Mouse (Mus musculus): Measurements from ENCODE around the gene Tipin.
"Not testable (repeated sequence)": the region's sequence is repeated elsewhere in the genome, so short reads cannot be mapped to it uniquely, and the experiment has no call there.

Tipin gene

DNA sequence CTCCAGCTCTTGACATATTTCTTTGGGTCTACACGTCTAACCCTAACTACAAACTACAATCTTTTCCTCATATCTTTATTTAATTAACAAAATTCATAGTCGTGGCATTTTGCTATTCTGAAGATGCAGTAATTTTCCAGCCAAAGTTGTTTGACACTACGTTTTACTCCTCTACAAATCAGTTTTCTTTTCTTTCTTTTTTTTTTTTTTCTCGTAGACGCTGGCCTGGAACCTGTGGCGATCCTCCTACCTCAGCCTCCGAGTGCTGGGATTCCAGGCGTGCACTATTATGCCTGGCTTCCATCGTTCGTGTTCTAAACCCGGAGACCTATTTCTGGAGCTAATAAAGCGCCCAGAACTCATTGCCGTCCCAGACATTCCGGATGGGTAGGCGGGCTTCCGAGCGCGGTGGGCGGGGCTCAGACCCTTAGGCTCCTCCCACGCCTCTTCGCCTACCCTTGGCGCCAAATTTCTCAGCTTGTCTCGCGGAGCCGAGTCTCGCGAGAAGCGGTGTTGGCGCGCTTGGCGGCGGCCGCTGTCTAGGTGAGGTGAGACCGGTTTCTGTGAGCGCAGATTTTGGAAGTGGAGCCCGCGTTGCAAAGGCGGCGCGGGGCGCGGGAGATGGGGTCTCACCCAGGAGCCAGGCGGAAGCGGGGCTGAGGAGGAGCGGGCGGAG, at the start of gene Tipin:
Gene Tipin (plus strand): TSS at position 477 of the 676 bp plus-strand sequence.
- DNase-seq (ENCODE audit: low spot score): peak; percentile 97

DNA sequence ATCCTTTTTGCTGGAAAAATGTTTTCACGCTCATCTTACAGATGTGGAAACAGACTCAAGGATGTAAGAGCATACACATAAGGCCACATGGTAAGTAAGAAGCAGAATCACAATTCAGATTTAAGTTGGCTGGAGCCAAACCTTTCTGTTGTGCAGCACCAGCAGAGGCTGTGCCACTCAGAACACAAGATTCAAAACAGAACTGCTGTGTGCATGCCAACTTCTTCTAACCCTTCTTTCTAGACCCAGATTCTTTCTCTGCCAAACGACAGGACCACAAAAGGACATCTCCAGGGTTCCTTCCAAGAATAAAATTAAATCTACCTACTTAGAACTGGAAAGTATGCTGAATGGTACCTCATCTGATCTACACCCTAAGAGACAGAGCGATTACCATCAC, 49.7 kb upstream of the Tipin start:
- DNase-seq (ENCODE audit: low spot score): no peak

DNA sequence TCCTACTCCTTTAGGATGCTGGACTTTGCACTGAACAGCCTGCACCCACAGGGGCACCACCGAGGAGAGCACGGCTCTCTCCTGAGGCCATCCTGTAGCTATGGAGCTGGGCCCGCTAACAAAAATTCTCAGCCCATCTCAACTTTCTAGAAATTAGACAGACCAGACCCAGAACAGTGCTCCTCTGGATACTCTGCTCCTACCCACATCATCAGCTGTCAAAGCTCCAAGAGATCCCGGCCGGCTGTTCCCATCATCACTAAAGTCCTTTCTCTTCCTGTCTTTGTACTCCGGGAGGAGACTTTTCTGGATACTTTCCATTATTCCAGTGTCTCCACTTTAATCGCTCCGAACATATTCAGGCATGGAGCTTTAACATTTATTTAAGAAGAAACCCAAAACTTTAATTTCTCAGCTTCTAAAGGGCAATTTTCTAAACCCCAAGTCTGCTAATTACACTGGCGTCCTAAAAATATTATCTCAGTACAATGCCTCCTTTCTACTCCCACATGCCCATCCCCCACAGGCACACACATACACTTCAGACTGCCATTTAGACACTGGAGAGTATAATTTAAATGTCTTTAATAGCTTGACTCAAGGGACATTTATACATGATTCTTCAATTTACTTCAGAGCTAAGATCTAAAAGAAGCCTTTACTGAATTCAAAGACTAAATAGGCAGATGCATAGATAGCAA, 49.0 kb upstream of the Tipin start:
- DNase-seq (ENCODE audit: low spot score): peak; percentile 48

GRCm38 (mm10) chr9:64233656-64234055, 47.7 kb upstream of the Tipin start:
- peak; percentile 75 for DNase-seq (ENCODE audit: low spot score)

DNA sequence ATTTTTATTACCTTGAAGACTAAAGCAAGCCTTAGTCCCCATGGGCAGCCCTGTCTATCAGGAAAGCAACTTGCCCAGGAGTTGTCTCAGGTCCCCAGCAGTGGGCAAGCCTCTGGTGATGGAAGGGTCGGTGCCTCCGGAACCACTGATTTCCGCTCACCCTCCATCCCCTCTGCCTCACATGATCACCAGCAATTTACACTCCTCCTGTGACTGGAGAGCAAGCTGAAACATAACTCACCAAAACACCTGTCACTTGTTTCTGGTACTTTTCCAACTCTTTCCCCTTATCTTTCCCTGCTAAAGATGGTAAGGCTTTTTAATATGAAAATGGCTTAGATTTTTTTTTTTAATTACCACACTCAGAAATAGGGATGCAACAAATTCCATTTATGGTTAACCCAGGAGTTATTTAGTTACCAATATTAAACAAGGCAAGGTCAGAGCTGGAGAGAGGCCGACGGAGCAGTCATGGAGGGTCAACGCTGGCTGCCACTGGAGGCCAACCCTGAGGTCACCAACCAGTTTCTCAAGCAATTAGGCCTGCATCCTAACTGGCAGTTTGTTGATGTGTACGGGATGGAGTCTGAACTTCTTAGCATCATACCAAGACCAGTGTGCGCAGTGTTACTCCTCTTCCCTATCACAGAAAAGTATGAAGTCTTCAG, 46.5 kb upstream of the Tipin start, which contains the start of gene Uchl4:
Gene Uchl4 (plus strand): TSS at position 434 of the 668 bp plus-strand sequence.
- no peak for DNase-seq (ENCODE audit: low spot score)

GRCm38 (mm10) chr9:64236056-64236455, 45.3 kb upstream of the Tipin start:
- no peak for DNase-seq (ENCODE audit: low spot score)

GRCm38 (mm10) chr9:64240116-64240515, 41.3 kb upstream of the Tipin start:
- DNase-seq (ENCODE audit: low spot score): no peak

- DNase-seq (ENCODE audit: low spot score): peak; percentile 78
Measured at GRCm38 (mm10) chr9:64240681-64241080, 40.7 kb upstream of the Tipin start.

DNA sequence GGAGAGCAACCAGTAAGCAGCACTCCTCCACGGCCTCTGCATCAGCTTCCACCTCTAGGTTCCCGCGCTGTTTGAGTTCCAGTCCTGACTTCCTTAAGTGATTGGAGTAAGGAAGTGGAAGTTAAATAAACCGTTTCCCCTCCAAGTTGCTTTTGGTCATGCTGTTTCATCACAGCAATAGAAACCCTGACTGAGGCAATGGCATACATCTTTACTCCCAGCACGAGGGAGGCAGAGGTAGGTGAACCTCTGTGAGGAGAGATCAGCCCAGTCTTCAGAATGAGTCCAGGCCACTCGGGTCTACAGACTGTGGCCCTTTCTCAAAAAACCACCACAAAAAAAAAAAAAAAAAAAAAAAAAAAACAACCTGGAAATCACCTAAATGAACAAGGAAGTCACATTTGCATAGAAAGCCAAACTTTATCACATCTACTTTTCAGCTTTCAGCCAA, 39.0 kb upstream of the Tipin start:
- DNase-seq (ENCODE audit: low spot score): no peak

- DNase-seq (ENCODE audit: low spot score): no peak
Measured at GRCm38 (mm10) chr9:64249371-64249770, 32.0 kb upstream of the Tipin start.

DNA sequence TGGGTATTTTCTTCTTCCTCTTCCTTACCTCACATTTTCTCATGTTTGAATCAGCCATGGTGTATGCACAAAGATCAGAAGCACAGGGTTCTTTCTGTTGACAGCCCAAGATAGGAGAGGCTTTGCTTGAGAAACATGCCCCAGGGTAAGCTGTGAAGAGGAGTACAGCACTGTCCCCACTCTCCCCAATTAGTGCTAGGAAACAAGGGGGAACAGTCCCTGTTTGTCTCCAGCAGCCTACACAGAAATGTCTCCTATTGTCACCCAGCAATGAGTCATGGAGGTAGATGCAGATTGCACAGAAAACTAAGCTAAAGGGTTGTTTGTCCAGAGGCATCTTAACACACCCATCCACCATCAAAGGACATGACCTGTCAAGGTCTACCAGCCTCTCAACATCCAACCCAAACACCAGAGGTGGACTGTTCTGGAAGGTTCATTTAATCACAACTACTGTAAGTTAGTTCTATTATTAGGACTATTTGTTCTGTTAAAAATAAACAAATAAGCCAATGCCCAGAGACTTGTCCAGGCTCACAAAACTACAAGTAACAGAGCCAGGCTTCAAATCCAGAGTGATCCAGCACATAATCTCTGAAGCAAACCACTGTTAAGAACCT, 31.2 kb upstream of the Tipin start:
- DNase-seq (ENCODE audit: low spot score): no peak

DNA sequence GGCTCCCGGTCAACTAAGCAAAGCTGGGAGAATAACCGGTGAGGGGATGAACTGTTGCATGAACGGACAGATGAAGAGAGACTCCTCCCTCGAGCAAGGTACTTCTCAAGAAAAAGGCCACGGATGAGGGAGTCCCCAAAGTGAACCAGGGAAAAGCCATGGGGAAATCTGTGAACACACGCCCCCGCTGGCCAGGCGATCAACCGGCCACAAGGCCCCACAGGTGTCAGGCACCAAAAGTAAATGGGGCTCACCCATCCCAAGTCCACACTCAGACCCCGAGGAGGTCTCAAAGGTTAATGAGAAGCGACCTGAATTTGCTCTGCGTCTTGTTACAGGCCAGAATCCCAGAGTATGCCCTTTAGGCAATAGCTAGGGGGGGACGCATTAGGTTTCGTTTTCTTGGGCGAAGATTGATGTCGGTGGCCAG, 28.8 kb upstream of the Tipin start:
- peak; percentile 63 for DNase-seq (ENCODE audit: low spot score)

DNA sequence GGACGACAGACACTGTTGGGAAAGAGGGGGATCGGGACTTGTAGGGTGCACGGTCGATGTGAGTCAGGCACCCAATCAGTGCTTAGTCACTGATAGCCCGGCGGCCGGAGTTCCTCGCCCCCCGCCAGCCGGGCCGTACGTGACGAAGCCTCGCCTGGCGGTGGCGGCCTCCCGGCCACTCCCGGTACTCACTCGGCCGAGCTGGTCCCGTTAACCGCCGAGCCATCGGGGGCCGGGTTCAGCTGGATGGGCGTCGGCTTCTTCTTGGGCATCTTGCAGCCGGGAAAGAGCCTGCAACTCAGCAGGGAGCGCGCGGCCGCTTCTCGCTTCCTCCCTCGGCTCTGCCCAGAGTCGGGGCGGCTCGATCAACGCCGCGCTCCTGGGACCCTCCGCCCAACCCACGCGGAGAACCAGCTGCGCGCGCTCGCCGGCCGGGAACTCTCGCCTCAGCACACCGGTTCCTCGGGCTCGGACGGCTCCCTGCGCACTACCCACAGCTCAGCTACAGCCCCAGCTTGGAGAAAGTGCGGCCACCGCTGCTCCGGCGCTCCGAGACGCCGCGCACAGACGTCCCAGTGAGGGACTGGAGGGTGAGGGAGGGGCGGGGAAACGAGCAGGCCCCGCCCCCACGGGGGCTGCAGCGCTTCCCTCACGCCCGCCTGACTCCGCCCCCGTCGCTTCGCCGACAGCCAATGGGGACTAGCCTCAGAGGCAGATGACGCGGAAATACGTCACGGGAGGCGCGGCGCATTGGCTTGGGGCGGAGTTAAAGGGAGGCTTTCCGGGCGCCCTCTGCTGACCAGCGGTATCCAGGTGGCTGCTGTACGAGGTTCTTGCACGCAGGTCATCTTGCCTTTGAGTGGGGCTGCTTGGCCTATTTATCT, 28.1 kb upstream of the Tipin start, which contains the start of gene Map2k1:
Gene Map2k1 (minus strand): TSS at position 611 of the 884 bp plus-strand sequence.
- DNase-seq (ENCODE audit: low spot score): peak; percentile 100

DNA sequence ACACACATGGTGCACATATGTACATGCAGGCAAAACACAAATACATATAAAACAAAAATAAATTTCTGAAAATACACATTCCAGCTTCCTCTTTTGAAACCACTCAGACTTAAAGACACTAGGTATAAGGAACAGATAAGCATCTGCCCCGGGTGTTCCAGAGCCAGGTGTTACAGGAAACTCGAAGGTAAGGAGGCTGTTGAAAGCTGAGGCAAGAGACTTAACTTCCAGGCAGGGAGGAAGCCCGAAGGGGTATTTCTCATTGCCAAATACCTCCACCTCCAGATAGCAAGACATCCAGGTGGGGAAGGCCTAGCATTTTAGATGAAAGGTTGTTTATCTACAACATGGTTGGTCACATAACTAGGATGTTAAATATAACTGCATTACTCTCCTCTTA, 26.0 kb upstream of the Tipin start:
- DNase-seq (ENCODE audit: low spot score): no peak

DNA sequence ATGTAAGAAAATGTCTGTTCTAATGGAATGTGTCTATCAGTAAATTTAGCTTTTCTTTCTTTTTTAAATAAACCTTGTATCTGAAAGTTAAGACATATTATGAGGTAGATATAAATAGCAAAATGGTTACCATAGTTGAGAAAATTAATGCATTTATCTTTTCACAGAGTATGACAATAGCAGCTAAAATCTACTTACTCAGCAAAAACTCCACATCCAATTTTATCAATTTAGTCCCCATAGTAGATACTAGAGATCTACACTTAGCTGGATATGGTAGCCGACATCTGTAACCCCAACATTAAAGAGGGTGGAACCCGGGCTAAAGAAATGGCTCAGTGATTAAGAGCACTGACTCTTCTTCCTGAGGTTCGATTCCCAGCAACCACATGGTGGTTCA, 25.2 kb upstream of the Tipin start:
- DNase-seq (ENCODE audit: low spot score): no peak

DNA sequence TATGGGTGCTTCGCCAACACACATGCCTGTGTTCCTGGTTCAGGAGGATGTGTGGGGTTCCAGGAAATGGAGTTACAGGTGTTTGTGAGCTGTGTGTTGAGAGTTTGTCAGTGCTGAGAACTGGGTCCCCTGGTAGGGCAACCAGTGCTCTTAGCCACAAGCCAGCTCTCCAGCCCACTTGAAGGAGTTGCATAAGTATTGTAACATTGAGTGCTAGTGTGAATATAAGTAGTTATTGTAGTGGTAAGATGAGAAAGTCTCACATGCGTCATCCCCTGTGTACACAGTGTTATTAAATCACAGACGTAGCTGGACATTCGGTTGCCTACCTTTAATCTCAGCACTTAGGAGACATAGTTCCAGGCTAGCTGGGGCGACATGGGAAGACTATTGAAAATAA, 21.5 kb upstream of the Tipin start:
- DNase-seq (ENCODE audit: low spot score): no peak

- no peak for DNase-seq (ENCODE audit: low spot score)
Measured at GRCm38 (mm10) chr9:64261023-64261422, 20.4 kb upstream of the Tipin start.

- no peak for DNase-seq (ENCODE audit: low spot score)
Measured at GRCm38 (mm10) chr9:64264813-64265212, 16.6 kb upstream of the Tipin start.

DNA sequence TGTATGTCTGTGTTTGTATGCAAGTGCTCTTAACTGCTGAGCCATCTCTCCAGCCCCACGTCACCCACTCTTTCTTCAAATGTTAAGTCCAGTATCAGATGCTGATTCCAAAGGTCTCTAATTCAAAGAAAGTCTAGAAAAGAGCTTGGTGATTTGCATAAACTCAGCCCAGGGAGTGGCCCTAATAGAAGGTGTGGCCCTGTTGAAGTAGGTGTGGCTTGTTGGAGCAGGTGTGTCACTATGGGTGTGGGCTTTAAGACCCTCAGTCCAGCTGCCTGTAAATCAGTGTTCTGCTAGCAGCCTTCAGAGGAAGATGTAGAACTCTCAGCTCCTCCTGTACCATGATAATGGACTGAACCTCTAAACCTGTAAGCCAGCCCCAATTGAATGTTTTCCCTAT, 14.2 kb upstream of the Tipin start:
- DNase-seq (ENCODE audit: low spot score): no peak

DNA sequence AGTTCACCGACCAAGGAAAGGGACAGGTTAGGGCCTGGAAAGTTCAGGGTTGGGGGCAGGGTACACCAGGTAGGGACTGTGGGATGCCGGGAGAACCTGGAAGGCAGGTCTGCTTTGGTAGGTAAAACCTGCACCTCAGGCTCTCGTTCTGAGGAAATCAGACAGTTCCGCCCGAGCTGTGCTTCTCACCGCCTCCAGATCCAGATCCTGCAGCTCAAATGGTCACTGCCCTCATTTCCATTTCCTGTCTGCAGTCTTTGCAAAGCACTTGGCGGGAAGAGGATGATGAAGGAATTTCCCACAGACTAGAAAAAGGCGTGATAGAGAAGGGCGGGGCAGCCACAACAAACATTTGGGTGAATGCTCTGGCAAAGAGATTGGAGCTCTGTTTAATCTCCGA, 13.2 kb upstream of the Tipin start:
- DNase-seq (ENCODE audit: low spot score): no peak

DNA sequence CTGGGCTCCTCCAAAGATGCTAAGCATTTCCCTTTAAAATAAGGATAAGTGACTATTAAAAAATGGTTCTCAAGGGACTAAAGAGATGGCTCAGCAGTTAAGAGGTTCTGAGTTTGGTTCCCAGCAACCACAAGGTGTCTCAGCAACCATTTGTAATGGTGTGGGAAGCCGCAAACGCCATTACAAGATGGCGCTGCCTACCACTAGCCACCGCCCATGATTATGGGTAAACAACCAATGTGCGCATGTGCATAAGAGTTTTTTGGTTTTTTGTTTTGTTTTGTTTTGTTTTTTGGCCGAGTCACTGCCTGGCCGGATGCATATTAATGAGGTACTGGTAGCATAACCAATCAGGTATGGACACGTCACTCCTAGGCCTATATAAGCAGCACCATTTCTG, 12.5 kb upstream of the Tipin start:
- not testable (repeated sequence) for DNase-seq (ENCODE audit: low spot score)

Data from embryo, embryonic 10.5 days (tissue).